Comparison of ENCODE assay signal across 7 mouse cellular contexts in the genomic region with DNA sequence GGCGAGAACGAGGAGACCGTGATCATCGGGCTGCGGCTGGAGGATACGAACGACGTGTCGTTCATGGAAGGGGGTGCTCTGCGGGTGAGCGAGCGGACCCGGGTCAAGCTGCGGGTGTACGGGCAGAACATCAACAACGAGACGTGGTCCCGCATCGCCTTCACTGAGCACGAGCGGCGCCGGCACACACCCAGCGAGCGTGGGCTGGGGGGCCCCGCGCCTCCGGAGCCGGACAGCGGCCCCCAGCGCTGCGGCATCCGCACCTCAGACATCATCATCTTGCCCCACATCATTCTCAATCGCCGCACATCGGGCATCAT. TPM values are rescaled to one million over a fixed set of nuclear protein-coding genes. Genes with fewer than 3 reads are reported as not detected.
DNase-seq lines count a peak whose midpoint lies in the region; ATAC-seq and TF ChIP-seq lines count a peak whose summit lies in the region.

No protein-coding gene starts in this region.

- H3K9me3 ChIP-seq in lung, embryonic 15.5 days = no peaks in the 10 kb centered on the region
- H3K9me3 ChIP-seq in embryonic facial prominence, embryonic 12.5 days = no peaks in the 10 kb centered on the region
- no peaks in the 10 kb centered on the region for H3K9me3 ChIP-seq in hindbrain, postnatal 0 days (ENCODE audit: low read length)
- H3K9me3 ChIP-seq in neural tube, embryonic 12.5 days = no peaks in the 10 kb centered on the region

- no peak for TF ChIP-seq CTCF in hindbrain, postnatal 0 days (IDR thresholded peaks at IDR 0.05; ENCODE audit: low read depth)

- H3K4me1 ChIP-seq in lung, embryonic 15.5 days = peaks cover 18% of the 10 kb centered on the region
- H3K4me1 ChIP-seq in embryonic facial prominence, embryonic 12.5 days = peaks cover 12% of the 10 kb centered on the region
- peaks cover 14% of the 10 kb centered on the region for H3K4me1 ChIP-seq in hindbrain, postnatal 0 days (ENCODE audit: insufficient read depth, low read length)
- H3K4me1 ChIP-seq in neural tube, embryonic 12.5 days = peaks cover 32% of the 10 kb centered on the region

- peak overlapping the region; percentile 67 for H3K9ac ChIP-seq in lung, embryonic 15.5 days
- H3K9ac ChIP-seq in embryonic facial prominence, embryonic 12.5 days = peak overlapping the region; percentile 71
- peak overlapping the region; percentile 89 for H3K9ac ChIP-seq in hindbrain, postnatal 0 days (replicated peaks; ENCODE audit: low read length)
- peak overlapping the region; percentile 73 for H3K9ac ChIP-seq in neural tube, embryonic 12.5 days

- DNase-seq in lung, postnatal 25 days (ENCODE audit: low spot score) = no peak
- no peak for DNase-seq in hindbrain, postnatal 0 days (ENCODE audit: low spot score)
- no peak for DNase-seq in cerebellum, adult 18-20 months
- no peak for DNase-seq in thymus, postnatal 14 days

- H3K27ac ChIP-seq in lung, embryonic 15.5 days = no peak overlapping the region
- H3K27ac ChIP-seq in embryonic facial prominence, embryonic 12.5 days = peak overlapping the region; percentile 70; the same call in 1 of the 2 replicates
- H3K27ac ChIP-seq in hindbrain, postnatal 0 days = peak overlapping the region; percentile 95
- peak overlapping the region; percentile 77 for H3K27ac ChIP-seq in neural tube, embryonic 12.5 days

- H3K4me3 ChIP-seq in lung, embryonic 15.5 days = peak overlapping the region; percentile 88
- H3K4me3 ChIP-seq in embryonic facial prominence, embryonic 12.5 days = peak overlapping the region; percentile 79
- peak overlapping the region; percentile 92 for H3K4me3 ChIP-seq in hindbrain, postnatal 0 days (ENCODE audit: low read length)
- peak overlapping the region; percentile 76 for H3K4me3 ChIP-seq in neural tube, embryonic 12.5 days

- 1% methylated on average over 36 of the region's 36 CpGs for WGBS in lung, embryonic 15.5 days
- WGBS in embryonic facial prominence, embryonic 12.5 days = under 1% methylated on average over 36 of the region's 36 CpGs
- WGBS in hindbrain, postnatal 0 days = under 1% methylated on average over 36 of the region's 36 CpGs
- under 1% methylated on average over 36 of the region's 36 CpGs for WGBS in neural tube, embryonic 12.5 days

- no peaks in the 10 kb centered on the region for H3K36me3 ChIP-seq in lung, embryonic 15.5 days
- H3K36me3 ChIP-seq in embryonic facial prominence, embryonic 12.5 days = no peaks in the 10 kb centered on the region
- H3K36me3 ChIP-seq in hindbrain, postnatal 0 days (ENCODE audit: insufficient read depth, low read length) = no peaks in the 10 kb centered on the region
- no peaks in the 10 kb centered on the region for H3K36me3 ChIP-seq in neural tube, embryonic 12.5 days

- ATAC-seq in lung, embryonic 15.5 days (ENCODE audit: borderline replicate concordance, extremely low read depth, low FRiP score, low TSS enrichment) = no peak; the same call in 1 of the 2 replicates
- ATAC-seq in embryonic facial prominence, embryonic 12.5 days (ENCODE audit: insufficient number of reproducible peaks, insufficient read depth, low FRiP score, low TSS enrichment) = no peak
- no peak; the same call in 1 of the 2 replicates for ATAC-seq in hindbrain, postnatal 0 days
- ATAC-seq in neural tube, embryonic 12.5 days (ENCODE audit: low FRiP score, low read depth) = peak; percentile 10

- H3K4me2 ChIP-seq in lung, embryonic 15.5 days = peak overlapping the region; percentile 97
- H3K4me2 ChIP-seq in embryonic facial prominence, embryonic 12.5 days (replicated peaks) = peak overlapping the region; percentile 96
- peak overlapping the region; percentile 89 for H3K4me2 ChIP-seq in hindbrain, postnatal 0 days (ENCODE audit: low read depth, low read length)
- peak overlapping the region; percentile 97 for H3K4me2 ChIP-seq in neural tube, embryonic 12.5 days (replicated peaks)

- H3K27me3 ChIP-seq in lung, embryonic 15.5 days = peaks cover 33% of the 10 kb centered on the region
- peaks cover 16% of the 10 kb centered on the region for H3K27me3 ChIP-seq in embryonic facial prominence, embryonic 12.5 days
- no peaks in the 10 kb centered on the region for H3K27me3 ChIP-seq in hindbrain, postnatal 0 days (ENCODE audit: insufficient read depth, low read length)
- no peaks in the 10 kb centered on the region; the same call in 1 of the 2 replicates for H3K27me3 ChIP-seq in neural tube, embryonic 12.5 days (replicated peaks)

RNA-seq across cellular contexts. Expression of gene Cnnm2, which starts 0.5 kb away (rescaled TPM):
- polyA plus RNA-seq in lung, embryonic 15.5 days (2015; fragmentation: Nextera tagmentation; extraction: Ambion mirVana) = 3.3 and 3.5 TPM in 2 replicates
- polyA plus RNA-seq in embryonic facial prominence, embryonic 12.5 days (2016; fragmentation: Nextera tagmentation; extraction: Ambion mirVana) = 4.9 and 5.4 TPM in 2 replicates
- 45.7 and 47.2 TPM in 2 replicates for total RNA-seq in hindbrain, postnatal 0 days (2014; rRNA removed)
- polyA plus RNA-seq in hindbrain, postnatal 0 days (2015; fragmentation: Nextera tagmentation; extraction: Ambion mirVana) = 9.5 and 9.6 TPM in 2 replicates
- polyA plus RNA-seq in neural tube, embryonic 12.5 days (2016; fragmentation: Nextera tagmentation; extraction: Ambion mirVana) = 8.4 and 9.0 TPM in 2 replicates

RNA-seq across cellular contexts. Expression of gene As3mt, which starts 54.7 kb away (rescaled TPM):
- 29.1 and 30.4 TPM in 2 replicates for polyA plus RNA-seq in lung, embryonic 15.5 days (2015; fragmentation: Nextera tagmentation; extraction: Ambion mirVana)
- polyA plus RNA-seq in embryonic facial prominence, embryonic 12.5 days (2016; fragmentation: Nextera tagmentation; extraction: Ambion mirVana) = 28.5 and 30.4 TPM in 2 replicates
- total RNA-seq in hindbrain, postnatal 0 days (2014; rRNA removed) = 16.0 and 19.0 TPM in 2 replicates
- 32.9 and 34.9 TPM in 2 replicates for polyA plus RNA-seq in hindbrain, postnatal 0 days (2015; fragmentation: Nextera tagmentation; extraction: Ambion mirVana)
- 30.8 and 32.2 TPM in 2 replicates for polyA plus RNA-seq in neural tube, embryonic 12.5 days (2016; fragmentation: Nextera tagmentation; extraction: Ambion mirVana)
